Mouse (Mus musculus) C2C12 (cell line): Measurements from ENCODE around the gene Arrdc2.

Experiments
- CEBPB ChIP-seq: IDR thresholded peaks from one replicate; pipeline ENCODE4 v1.6.1; 2011; ENCODE audit warnings: low read depth, mild to moderate bottlenecking, control low read depth, moderate library complexity
- CTCF ChIP-seq: IDR thresholded peaks from one replicate; pipeline ENCODE4 v1.5.1; 2011; ENCODE audit not compliant: control insufficient read depth, insufficient read depth, insufficient read length
- FOSL1 ChIP-seq: IDR thresholded peaks from one replicate; pipeline ENCODE4 v1.8.0; 2011; ENCODE audit warnings: mild to moderate bottlenecking, low read length; ENCODE audit not compliant: poor library complexity, insufficient read depth, severe bottlenecking
- MAX ChIP-seq: IDR thresholded peaks from one replicate; pipeline ENCODE4 v1.6.1; 2011; ENCODE audit warnings: mild to moderate bottlenecking, control low read depth
- MYOD1 ChIP-seq: IDR thresholded peaks from one replicate; pipeline ENCODE4 v1.6.1; 2011; ENCODE audit warnings: low read depth; ENCODE audit not compliant: control insufficient read depth, insufficient read length
- USF1 ChIP-seq: IDR thresholded peaks from one replicate; pipeline ENCODE4 v1.6.1; 2011; ENCODE audit warnings: low read depth, mild to moderate bottlenecking, control low read depth, moderate library complexity

DNA sequence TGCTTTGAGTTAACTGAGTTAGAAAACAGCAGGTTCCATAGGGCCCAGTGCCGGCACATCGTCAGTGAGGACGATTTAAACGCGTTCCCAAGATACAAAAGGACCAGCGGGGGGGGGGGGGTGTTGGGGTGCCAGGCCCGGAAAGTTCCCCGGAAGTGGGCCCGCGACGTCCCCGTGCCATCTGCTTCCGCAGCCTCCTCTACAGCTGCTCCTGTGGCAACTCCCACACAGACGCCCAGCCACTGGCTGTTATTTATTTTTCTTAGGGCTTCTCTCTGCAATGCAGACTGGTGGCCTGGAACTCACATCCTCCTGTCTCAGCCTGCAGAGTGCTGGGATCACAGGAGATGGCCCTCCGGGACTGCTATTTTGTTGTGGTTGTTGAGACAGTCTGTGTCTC is 38.4 kb downstream of the Arrdc2 start:
- TF ChIP-seq CEBPB (no peak), CTCF (no peak), MAX (no peak), USF1 (no peak), FOSL1 (no peak), MYOD1 (peak; percentile 50)
